Mouse (Mus musculus): Measurements from ENCODE around the gene D16Ertd472e. TPM values are rescaled to one million over a fixed set of nuclear protein-coding genes. Genes with fewer than 3 reads are reported as not detected.

D16Ertd472e gene
- 11.9 and 12.4 TPM in 2 replicates for polyA plus RNA-seq (2015; fragmentation: Nextera tagmentation; extraction: Ambion mirVana)

- H3K9ac ChIP-seq = peak within 1 kb of the TSS; percentile 29
- no peaks in the 10 kb centered on the region for H3K36me3 ChIP-seq
- ATAC-seq (ENCODE audit: insufficient read depth, low FRiP score, low read depth) = peak; percentile 97
- peak within 1 kb of the TSS; percentile 86 for H3K27ac ChIP-seq
- peaks cover 7% of the 10 kb centered on the region for H3K4me1 ChIP-seq
- WGBS = under 1% methylated on average over 70 of the region's 70 CpGs
- H3K4me2 ChIP-seq = peak within 1 kb of the TSS; percentile 64
- H3K27me3 ChIP-seq (replicated peaks) = no peaks in the 10 kb centered on the region
- H3K9me3 ChIP-seq = no peaks in the 10 kb centered on the region
- peak within 1 kb of the TSS; percentile 60 for H3K4me3 ChIP-seq (replicated peaks)
Measured at GRCm38 (mm10) chr16:78576478-78577084, at the start of gene D16Ertd472e. Gene D16Ertd472e (minus strand): TSS chr16:78576708.

DNA sequence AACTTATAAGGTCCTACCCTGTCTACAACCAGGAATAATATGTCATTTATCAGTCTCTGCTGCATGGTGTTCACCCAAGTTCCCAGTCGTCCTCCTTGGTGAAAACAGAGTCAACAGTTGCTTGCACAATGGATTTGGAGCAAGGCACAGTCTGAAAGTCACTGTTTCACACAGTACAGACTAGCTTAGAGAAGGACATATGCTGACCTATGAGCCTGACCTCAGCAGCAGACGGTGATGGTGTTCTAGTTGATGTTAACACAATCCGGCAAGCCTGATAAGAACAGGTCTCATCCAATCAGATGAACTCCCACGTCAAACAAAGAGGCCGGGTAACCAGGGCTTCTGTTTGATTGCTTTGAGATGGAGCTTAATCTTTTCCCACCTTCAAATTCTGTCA lies 46.2 kb upstream of the D16Ertd472e start:
- Histone ChIP-seq H3K27me3 (replicated peaks) (no peaks in the 10 kb centered on the region), H3K36me3 (no peaks in the 10 kb centered on the region), H3K27ac (no peak overlapping the region), H3K4me3 (replicated peaks) (no peak overlapping the region), H3K9ac (no peak overlapping the region), H3K4me2 (no peak overlapping the region), H3K4me1 (no peaks in the 10 kb centered on the region), H3K9me3 (no peaks in the 10 kb centered on the region)
- peak; percentile 39; the same call in 1 of the 2 replicates for ATAC-seq (ENCODE audit: insufficient read depth, low FRiP score, low read depth)
- WGBS = 28% methylated on average over 5 of the region's 5 CpGs

- Histone ChIP-seq H3K4me1 (no peaks in the 10 kb centered on the region), H3K27ac (no peak overlapping the region), H3K9me3 (no peaks in the 10 kb centered on the region), H3K27me3 (replicated peaks) (no peaks in the 10 kb centered on the region), H3K4me2 (no peak overlapping the region), H3K36me3 (no peaks in the 10 kb centered on the region), H3K4me3 (replicated peaks) (no peak overlapping the region), H3K9ac (no peak overlapping the region)
- 0 out of 2 replicates have a peak, but pooled peaks have one; percentile 31 for ATAC-seq (ENCODE audit: insufficient read depth, low FRiP score, low read depth)
- WGBS = 65% methylated on average over 5 of the region's 5 CpGs
Measured at GRCm38 (mm10) chr16:78619386-78619785, 42.9 kb upstream of the D16Ertd472e start.

DNA sequence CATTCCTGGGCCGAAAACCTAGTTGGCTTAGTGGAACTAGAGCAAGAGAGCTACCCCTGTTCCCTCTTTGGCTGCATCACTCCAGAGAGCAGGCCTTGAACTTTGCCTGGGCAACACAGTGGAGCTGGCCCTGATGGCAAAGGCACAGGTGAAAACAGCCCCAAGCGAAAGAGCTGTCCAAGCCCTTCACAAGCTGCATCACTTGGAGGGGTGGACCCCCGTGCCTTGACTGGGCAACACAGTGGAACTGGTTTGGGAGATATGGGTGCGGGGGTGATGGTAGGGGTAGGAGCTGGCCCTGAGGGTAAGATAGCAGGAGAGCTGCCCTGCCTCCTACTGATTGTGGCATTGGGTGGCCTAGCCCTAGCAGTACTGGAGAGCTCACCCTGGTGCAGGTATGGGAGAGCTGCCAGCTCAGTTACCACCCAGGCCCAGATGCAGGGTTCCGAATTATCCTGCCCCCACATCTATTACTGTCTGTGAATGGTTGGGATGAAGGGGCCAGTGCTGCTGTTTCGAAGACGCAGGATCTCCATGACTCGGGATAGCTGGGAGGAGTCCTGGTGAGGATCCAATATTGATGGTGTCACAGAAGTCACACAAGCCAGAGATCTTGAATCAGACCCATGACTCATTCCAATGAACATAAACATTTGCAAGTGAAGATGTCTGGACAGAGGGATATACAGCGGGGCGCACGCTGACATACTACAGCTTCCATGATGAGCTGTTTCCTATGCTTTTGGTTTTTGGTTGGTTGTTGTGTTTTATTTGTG lies 41.4 kb upstream of the D16Ertd472e start:
- H3K4me2 ChIP-seq = no peak overlapping the region
- no peak overlapping the region for H3K27ac ChIP-seq
- WGBS = 86% methylated on average over 11 of the region's 11 CpGs
- no peaks in the 10 kb centered on the region for H3K36me3 ChIP-seq
- H3K4me1 ChIP-seq = no peaks in the 10 kb centered on the region
- no peaks in the 10 kb centered on the region for H3K9me3 ChIP-seq
- peak; percentile 50; the same call in 1 of the 2 replicates for ATAC-seq (ENCODE audit: insufficient read depth, low FRiP score, low read depth)
- no peaks in the 10 kb centered on the region for H3K27me3 ChIP-seq (replicated peaks)
- H3K4me3 ChIP-seq (replicated peaks) = no peak overlapping the region
- H3K9ac ChIP-seq = no peak overlapping the region

- Histone ChIP-seq H3K4me1 (no peaks in the 10 kb centered on the region), H3K9ac (no peak overlapping the region), H3K4me2 (no peak overlapping the region), H3K4me3 (replicated peaks) (no peak overlapping the region), H3K36me3 (no peaks in the 10 kb centered on the region), H3K9me3 (no peaks in the 10 kb centered on the region), H3K27ac (no peak overlapping the region), H3K27me3 (replicated peaks) (no peaks in the 10 kb centered on the region)
- no peak for ATAC-seq (ENCODE audit: insufficient read depth, low FRiP score, low read depth)
- 41% methylated on average over 4 of the region's 4 CpGs for WGBS
Measured at GRCm38 (mm10) chr16:78606202-78606601, 29.7 kb upstream of the D16Ertd472e start.

GRCm38 (mm10) chr16:78598919-78599318 lies 22.4 kb upstream of the D16Ertd472e start:
- ATAC-seq (ENCODE audit: insufficient read depth, low FRiP score, low read depth) = no peak
- H3K4me3 ChIP-seq (replicated peaks) = no peak overlapping the region
- H3K9ac ChIP-seq = no peak overlapping the region
- H3K4me1 ChIP-seq = no peaks in the 10 kb centered on the region
- H3K27me3 ChIP-seq (replicated peaks) = no peaks in the 10 kb centered on the region
- H3K27ac ChIP-seq = no peak overlapping the region
- H3K9me3 ChIP-seq = no peaks in the 10 kb centered on the region
- WGBS = 84% methylated on average over 1 of the region's 1 CpGs
- H3K4me2 ChIP-seq = no peak overlapping the region
- H3K36me3 ChIP-seq = no peaks in the 10 kb centered on the region

DNA sequence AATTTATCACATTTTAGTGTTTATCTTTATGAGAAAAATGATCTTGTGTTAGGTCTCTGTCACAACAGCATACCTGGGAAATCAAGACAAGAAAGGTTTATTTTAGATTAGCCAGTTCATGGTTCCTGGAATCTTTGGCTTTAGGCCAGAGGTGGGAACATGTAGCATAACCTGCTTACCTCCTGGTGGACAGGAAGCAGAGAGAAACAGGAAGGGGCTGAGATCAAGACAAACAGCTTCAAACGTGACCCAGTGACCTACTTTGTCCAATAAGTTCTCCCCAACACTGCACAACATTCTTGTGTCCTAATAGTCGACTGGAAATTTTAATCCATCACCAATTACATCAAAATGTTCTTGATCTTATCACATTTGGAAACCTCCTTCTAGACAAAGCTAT lies 19.9 kb upstream of the D16Ertd472e start:
- no peaks in the 10 kb centered on the region for H3K36me3 ChIP-seq
- ATAC-seq (ENCODE audit: insufficient read depth, low FRiP score, low read depth) = no peak
- no peaks in the 10 kb centered on the region for H3K4me1 ChIP-seq
- no peaks in the 10 kb centered on the region for H3K9me3 ChIP-seq
- no peak overlapping the region for H3K9ac ChIP-seq
- H3K4me3 ChIP-seq (replicated peaks) = no peak overlapping the region
- H3K4me2 ChIP-seq = no peak overlapping the region
- no peaks in the 10 kb centered on the region for H3K27me3 ChIP-seq (replicated peaks)
- 48% methylated on average over 2 of the region's 2 CpGs for WGBS
- no peak overlapping the region for H3K27ac ChIP-seq

DNA sequence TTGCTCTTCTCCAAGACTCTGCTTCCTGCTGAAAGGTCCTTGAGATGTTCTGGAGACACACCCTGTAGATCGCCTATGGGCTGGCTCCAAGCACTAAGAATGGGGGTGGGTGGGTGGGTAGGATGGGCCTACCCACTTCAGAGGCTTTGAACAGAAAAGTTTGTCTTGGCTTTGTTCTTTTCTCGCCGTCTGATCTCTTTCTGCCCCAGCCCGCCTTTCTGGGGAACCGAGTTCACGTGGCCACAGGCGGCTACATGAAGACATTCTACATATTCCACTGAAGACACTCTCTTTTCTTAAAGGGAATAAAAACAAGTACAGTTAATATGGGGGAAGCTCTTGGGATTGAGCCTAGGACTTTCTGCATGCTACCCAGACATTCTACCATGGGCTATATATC lies 19.3 kb upstream of the D16Ertd472e start:
- H3K4me2 ChIP-seq = no peak overlapping the region
- ATAC-seq (ENCODE audit: insufficient read depth, low FRiP score, low read depth) = no peak
- no peaks in the 10 kb centered on the region for H3K9me3 ChIP-seq
- H3K4me3 ChIP-seq (replicated peaks) = no peak overlapping the region
- no peaks in the 10 kb centered on the region for H3K27me3 ChIP-seq (replicated peaks)
- H3K36me3 ChIP-seq = no peaks in the 10 kb centered on the region
- WGBS = 93% methylated on average over 7 of the region's 7 CpGs
- H3K4me1 ChIP-seq = no peaks in the 10 kb centered on the region
- no peak overlapping the region for H3K27ac ChIP-seq
- no peak overlapping the region for H3K9ac ChIP-seq

DNA sequence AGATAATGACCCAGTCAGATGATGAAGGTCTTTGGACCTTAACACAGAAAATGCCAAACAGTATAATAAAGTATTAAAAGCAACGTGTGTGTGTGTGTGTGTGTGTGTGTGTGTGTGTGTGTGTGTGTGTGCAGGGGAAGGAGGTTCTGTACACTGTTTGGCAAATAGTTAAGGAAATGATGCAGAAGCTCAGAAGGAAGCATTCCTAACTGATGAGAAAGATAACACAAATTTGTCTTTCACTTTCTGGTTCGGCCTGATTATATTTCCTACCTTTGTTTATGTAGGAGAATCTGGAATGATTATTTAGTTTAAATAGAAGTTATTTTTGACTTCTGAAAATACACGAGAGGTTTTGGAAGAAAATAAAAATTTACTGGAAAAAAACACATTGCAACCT lies 17.6 kb upstream of the D16Ertd472e start:
- ATAC-seq (ENCODE audit: insufficient read depth, low FRiP score, low read depth) = no peak

DNA sequence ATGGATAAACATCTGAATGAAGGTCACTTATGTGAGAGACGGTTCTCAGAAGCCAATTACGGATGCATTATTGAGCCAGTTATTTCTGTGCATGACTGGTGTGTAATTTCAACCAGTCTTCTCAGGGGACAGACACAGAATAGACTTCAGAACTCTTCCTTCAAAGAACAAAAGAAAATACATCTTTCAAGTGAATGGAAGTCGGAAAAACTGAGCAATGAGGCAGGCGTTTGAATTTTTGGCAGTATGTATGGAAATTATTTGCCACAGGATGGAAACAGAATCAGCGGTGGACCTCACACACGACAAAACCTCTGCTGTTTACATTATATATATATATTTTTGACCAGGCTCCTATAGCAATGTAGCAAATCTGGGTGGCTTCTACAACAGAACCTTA lies 14.6 kb upstream of the D16Ertd472e start:
- Histone ChIP-seq H3K9me3 (no peaks in the 10 kb centered on the region), H3K4me3 (replicated peaks) (no peak overlapping the region), H3K27ac (no peak overlapping the region), H3K9ac (no peak overlapping the region), H3K4me2 (no peak overlapping the region), H3K27me3 (replicated peaks) (no peaks in the 10 kb centered on the region), H3K4me1 (no peaks in the 10 kb centered on the region), H3K36me3 (no peaks in the 10 kb centered on the region)
- 72% methylated on average over 6 of the region's 6 CpGs for WGBS
- no peak for ATAC-seq (ENCODE audit: insufficient read depth, low FRiP score, low read depth)

More for the DNA sequence above, 17.6 kb upstream of the D16Ertd472e start:
- Histone ChIP-seq H3K4me2 (no peak overlapping the region), H3K4me3 (replicated peaks) (no peak overlapping the region), H3K9ac (no peak overlapping the region), H3K27me3 (replicated peaks) (no peaks in the 10 kb centered on the region), H3K4me1 (no peaks in the 10 kb centered on the region), H3K27ac (no peak overlapping the region), H3K9me3 (no peaks in the 10 kb centered on the region), H3K36me3 (no peaks in the 10 kb centered on the region)
- 53% methylated on average over 3 of the region's 3 CpGs for WGBS

GRCm38 (mm10) chr16:78588821-78589220 lies 12.3 kb upstream of the D16Ertd472e start:
- no peak overlapping the region for H3K4me3 ChIP-seq (replicated peaks)
- H3K27me3 ChIP-seq (replicated peaks) = no peaks in the 10 kb centered on the region
- WGBS = 78% methylated on average over 2 of the region's 2 CpGs
- no peaks in the 10 kb centered on the region for H3K4me1 ChIP-seq
- no peak overlapping the region for H3K4me2 ChIP-seq
- no peaks in the 10 kb centered on the region for H3K9me3 ChIP-seq
- no peak overlapping the region for H3K9ac ChIP-seq
- no peak for ATAC-seq (ENCODE audit: insufficient read depth, low FRiP score, low read depth)
- no peaks in the 10 kb centered on the region for H3K36me3 ChIP-seq
- no peak overlapping the region for H3K27ac ChIP-seq

DNA sequence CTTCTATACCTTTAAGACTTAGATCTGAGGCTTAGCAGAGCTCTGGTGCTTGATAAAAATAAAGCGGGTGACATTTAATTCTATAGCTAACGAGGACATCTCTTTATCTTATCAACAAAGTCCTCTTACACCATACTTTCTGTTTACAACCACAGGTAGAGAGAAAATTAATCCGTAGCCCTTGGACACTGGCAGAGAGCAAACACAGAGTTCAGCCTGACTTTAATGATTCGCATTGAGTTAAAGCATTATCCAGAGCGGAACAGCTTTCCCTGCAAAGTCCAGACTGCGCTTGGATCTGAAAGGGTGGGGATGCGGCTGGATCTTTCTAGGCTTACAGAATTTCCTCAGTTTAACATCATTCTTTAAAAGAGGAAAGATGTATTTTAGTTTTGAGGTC lies 10.1 kb upstream of the D16Ertd472e start:
- WGBS = 59% methylated on average over 7 of the region's 7 CpGs
- H3K4me3 ChIP-seq (replicated peaks) = no peak overlapping the region
- no peak overlapping the region for H3K9ac ChIP-seq
- H3K36me3 ChIP-seq = no peaks in the 10 kb centered on the region
- no peak for ATAC-seq (ENCODE audit: insufficient read depth, low FRiP score, low read depth)
- no peaks in the 10 kb centered on the region for H3K9me3 ChIP-seq
- no peaks in the 10 kb centered on the region for H3K4me1 ChIP-seq
- no peaks in the 10 kb centered on the region for H3K27me3 ChIP-seq (replicated peaks)
- no peak overlapping the region for H3K4me2 ChIP-seq
- no peak overlapping the region for H3K27ac ChIP-seq

All from stomach, embryonic 15.5 days (tissue).